Mouse (Mus musculus): Measurements from ENCODE around the gene Fam124a. TPM values are rescaled to one million over a fixed set of nuclear protein-coding genes. Genes with fewer than 3 reads are reported as not detected.
"Not testable (repeated sequence)": the region's sequence is repeated elsewhere in the genome, so short reads cannot be mapped to it uniquely, and the experiment has no call there.

Gene Fam124a
- polyA plus RNA-seq, 1 experiment from 2014 or later, result 3.8 TPM

DNA sequence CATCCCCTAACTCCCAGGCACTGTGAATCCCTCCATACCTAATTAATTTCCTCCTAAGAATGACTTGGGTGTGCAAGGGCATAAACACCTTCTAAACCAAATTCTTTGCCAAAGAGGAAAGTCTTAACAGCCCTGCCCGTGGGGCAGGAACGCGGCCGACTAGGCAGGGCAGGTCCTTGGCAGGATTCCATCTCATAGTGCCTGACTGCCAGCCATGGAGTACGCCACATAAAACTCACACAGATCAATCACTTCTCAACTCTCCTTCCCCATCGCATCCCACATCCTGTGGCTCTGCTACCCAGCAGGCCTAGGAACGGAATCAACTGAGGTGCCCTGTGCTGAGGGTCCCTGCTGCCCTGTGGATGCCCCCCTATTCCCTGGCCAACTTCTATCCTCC, 8.1 kb downstream of the Fam124a start:
- no peak overlapping the region for H3K4me3 ChIP-seq (ENCODE audit: low read depth, low read length)
- no peak overlapping the region for H3K4me2 ChIP-seq (ENCODE audit: low read depth, low read length)
- no peaks in the 10 kb centered on the region for H3K9me3 ChIP-seq (ENCODE audit: control insufficient read depth, low read length)
- ATAC-seq (ENCODE audit: low read depth) (no peak), DNase-seq (ENCODE audit: low spot score) (no peak)
- H3K36me3 ChIP-seq (ENCODE audit: control insufficient read depth, insufficient read depth, low read length), result no peaks in the 10 kb centered on the region
- WGBS, result 72% methylated on average over 7 of the region's 7 CpGs
- H3K9ac ChIP-seq (ENCODE audit: low read depth, low read length), result no peak overlapping the region
- no peak overlapping the region for H3K27ac ChIP-seq (replicated peaks; ENCODE audit: low read depth, low read length)
- H3K4me1 ChIP-seq (ENCODE audit: control insufficient read depth, insufficient read depth, low read length), result no peaks in the 10 kb centered on the region
- H3K27me3 ChIP-seq (replicated peaks; ENCODE audit: control insufficient read depth, insufficient read depth, low read length), result no peaks in the 10 kb centered on the region

- H3K36me3 ChIP-seq (ENCODE audit: control insufficient read depth, insufficient read depth, low read length); H3K4me3 ChIP-seq (ENCODE audit: low read depth, low read length); H3K9ac ChIP-seq (ENCODE audit: low read depth, low read length); ATAC-seq (ENCODE audit: low read depth); H3K4me2 ChIP-seq (ENCODE audit: low read depth, low read length); DNase-seq (ENCODE audit: low spot score); H3K9me3 ChIP-seq (ENCODE audit: control insufficient read depth, low read length); H3K4me1 ChIP-seq (ENCODE audit: control insufficient read depth, insufficient read depth, low read length); H3K27ac ChIP-seq (replicated peaks; ENCODE audit: low read depth, low read length); H3K27me3 ChIP-seq (replicated peaks; ENCODE audit: control insufficient read depth, insufficient read depth, low read length): not testable (repeated sequence)
- 84% methylated on average over 9 of the region's 9 CpGs for WGBS
These were observed 11.3 kb downstream of the Fam124a start, which contains the start of gene Gm4131 for GRCm38 (mm10) chr14:62566821-62567220. Gm4131 (minus strand) TSS chr14:62566921.

DNA sequence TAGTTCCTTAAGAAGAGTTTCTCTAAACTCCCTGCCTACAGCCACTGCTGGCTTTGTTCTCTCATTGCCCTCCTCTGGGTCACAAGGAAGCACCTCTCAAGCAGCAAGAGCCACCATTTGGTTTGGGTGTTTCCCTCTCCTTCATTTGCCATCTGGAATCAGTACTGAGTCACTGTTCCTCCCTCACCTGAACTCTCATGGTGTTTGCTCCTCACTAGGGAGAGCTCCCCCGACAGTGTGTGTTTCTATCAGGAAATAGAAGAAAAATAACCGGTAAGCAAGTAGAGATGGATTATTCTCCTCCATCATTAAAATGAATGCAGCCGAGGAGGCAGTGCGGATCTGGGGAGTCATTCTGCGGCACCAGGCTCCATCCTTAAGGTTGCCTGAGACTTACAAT, 13.9 kb downstream of the Fam124a start:
- Histone ChIP-seq H3K9ac (ENCODE audit: low read depth, low read length) (no peak overlapping the region), H3K9me3 (ENCODE audit: control insufficient read depth, low read length) (no peaks in the 10 kb centered on the region), H3K4me1 (ENCODE audit: control insufficient read depth, insufficient read depth, low read length) (0 out of 2 replicates have a peak, but pooled peaks cover 4% of the 10 kb centered on the region), H3K36me3 (ENCODE audit: control insufficient read depth, insufficient read depth, low read length) (no peaks in the 10 kb centered on the region), H3K4me2 (ENCODE audit: low read depth, low read length) (no peak overlapping the region), H3K27me3 (replicated peaks; ENCODE audit: control insufficient read depth, insufficient read depth, low read length) (no peaks in the 10 kb centered on the region), H3K4me3 (ENCODE audit: low read depth, low read length) (no peak overlapping the region), H3K27ac (replicated peaks; ENCODE audit: low read depth, low read length) (no peak overlapping the region)
- DNase-seq (ENCODE audit: low spot score) (no peak), ATAC-seq (ENCODE audit: low read depth) (no peak)
- 88% methylated on average over 5 of the region's 5 CpGs for WGBS

DNA sequence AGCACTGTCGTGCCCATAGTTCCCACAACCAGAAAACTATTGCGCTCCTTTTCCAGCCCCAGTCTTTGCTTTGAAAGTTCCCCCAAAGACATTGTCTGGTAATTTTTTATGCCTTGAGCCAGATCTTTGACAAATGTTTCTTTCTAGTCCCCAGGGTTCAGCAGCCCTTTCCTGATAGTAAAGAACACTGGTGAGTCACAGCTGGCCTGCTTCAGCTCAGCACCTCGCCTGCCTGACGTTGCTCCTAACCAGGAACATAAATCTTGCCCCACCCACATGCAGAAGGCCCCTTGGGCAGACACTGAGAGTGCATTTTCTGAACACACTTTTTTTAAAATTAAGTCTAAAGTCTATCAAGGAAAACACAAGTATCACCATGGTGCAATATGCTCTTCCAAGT, 14.8 kb downstream of the Fam124a start:
- no peak overlapping the region for H3K27ac ChIP-seq (replicated peaks; ENCODE audit: low read depth, low read length)
- DNase-seq (ENCODE audit: low spot score), result no peak

DNA sequence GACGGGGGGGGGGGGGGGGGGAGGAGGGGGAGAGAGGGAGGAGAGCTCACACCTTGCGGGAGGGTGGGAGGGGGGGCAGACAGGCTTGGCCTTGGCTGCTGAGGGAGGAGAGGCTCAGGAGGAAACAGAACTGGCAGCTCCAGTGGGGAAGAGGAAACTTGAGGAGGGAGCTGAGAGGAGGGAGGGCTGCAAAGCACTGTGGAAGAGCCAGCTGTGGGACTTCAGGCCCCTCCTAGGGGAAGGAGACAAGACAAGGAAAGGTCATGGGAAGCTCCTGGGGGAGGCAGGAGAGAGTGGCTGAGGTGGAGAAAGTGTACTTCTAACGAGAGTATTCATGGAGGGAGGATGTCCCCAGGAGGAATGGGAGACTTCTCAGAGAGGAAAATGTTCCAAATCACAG, 17.9 kb downstream of the Fam124a start:
- DNase-seq (ENCODE audit: low spot score) (peak; percentile 55), ATAC-seq (ENCODE audit: low read depth) (peak; percentile 18; the same call in 1 of the 2 replicates)
- no peaks in the 10 kb centered on the region for H3K36me3 ChIP-seq (ENCODE audit: control insufficient read depth, insufficient read depth, low read length)
- no peak overlapping the region for H3K27ac ChIP-seq (replicated peaks; ENCODE audit: low read depth, low read length)
- no peaks in the 10 kb centered on the region for H3K27me3 ChIP-seq (replicated peaks; ENCODE audit: control insufficient read depth, insufficient read depth, low read length)
- H3K9ac ChIP-seq (ENCODE audit: low read depth, low read length), result no peak overlapping the region
- WGBS, result 0% methylated on average over 2 of the region's 3 CpGs
- 0 out of 2 replicates have a peak overlapping the region, but pooled peaks have one; percentile 5 for H3K4me3 ChIP-seq (ENCODE audit: low read depth, low read length)
- no peaks in the 10 kb centered on the region for H3K9me3 ChIP-seq (ENCODE audit: control insufficient read depth, low read length)
- 0 out of 2 replicates have a peak, but pooled peaks cover 4% of the 10 kb centered on the region for H3K4me1 ChIP-seq (ENCODE audit: control insufficient read depth, insufficient read depth, low read length)
- no peak overlapping the region for H3K4me2 ChIP-seq (ENCODE audit: low read depth, low read length)

More for the DNA sequence above, 14.8 kb downstream of the Fam124a start:
- 0 out of 2 replicates have a peak, but pooled peaks cover 4% of the 10 kb centered on the region for H3K4me1 ChIP-seq (ENCODE audit: control insufficient read depth, insufficient read depth, low read length)
- no peak overlapping the region for H3K9ac ChIP-seq (ENCODE audit: low read depth, low read length)
- no peak overlapping the region for H3K4me3 ChIP-seq (ENCODE audit: low read depth, low read length)
- no peaks in the 10 kb centered on the region for H3K27me3 ChIP-seq (replicated peaks; ENCODE audit: control insufficient read depth, insufficient read depth, low read length)
- WGBS, result 40% methylated on average over 4 of the region's 4 CpGs
- H3K36me3 ChIP-seq (ENCODE audit: control insufficient read depth, insufficient read depth, low read length), result no peaks in the 10 kb centered on the region
- H3K4me2 ChIP-seq (ENCODE audit: low read depth, low read length), result no peak overlapping the region
- ATAC-seq (ENCODE audit: low read depth), result no peak
- no peaks in the 10 kb centered on the region for H3K9me3 ChIP-seq (ENCODE audit: control insufficient read depth, low read length)

DNA sequence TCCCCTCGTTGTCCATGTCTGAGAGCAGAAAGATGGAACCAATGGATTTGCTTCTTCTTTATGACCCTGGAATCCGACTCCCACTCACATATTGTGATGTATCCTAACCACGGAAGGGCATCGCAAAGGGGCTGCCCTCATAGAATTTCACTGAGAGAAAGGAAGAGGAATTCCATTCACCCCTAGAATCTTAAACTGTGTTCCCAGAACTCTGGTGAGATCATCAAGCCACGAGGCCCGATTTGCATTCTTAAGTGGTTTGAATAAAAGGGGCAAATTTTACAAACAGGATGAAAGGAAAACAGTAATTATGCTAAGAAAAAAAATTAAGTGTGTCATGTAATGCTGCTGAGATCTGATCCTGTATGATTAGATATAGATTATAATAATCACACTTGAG, 19.4 kb downstream of the Fam124a start:
- ATAC-seq (ENCODE audit: low read depth) (no peak), DNase-seq (ENCODE audit: low spot score) (no peak)
- no peak overlapping the region for H3K9ac ChIP-seq (ENCODE audit: low read depth, low read length)
- H3K4me1 ChIP-seq (ENCODE audit: control insufficient read depth, insufficient read depth, low read length), result 0 out of 2 replicates have a peak, but pooled peaks cover 4% of the 10 kb centered on the region
- no peaks in the 10 kb centered on the region for H3K36me3 ChIP-seq (ENCODE audit: control insufficient read depth, insufficient read depth, low read length)
- whole genome bisulfite sequencing, result 58% methylated on average over 6 of the region's 6 CpGs
- no peaks in the 10 kb centered on the region for H3K27me3 ChIP-seq (replicated peaks; ENCODE audit: control insufficient read depth, insufficient read depth, low read length)
- no peak overlapping the region for H3K4me3 ChIP-seq (ENCODE audit: low read depth, low read length)
- H3K27ac ChIP-seq (replicated peaks; ENCODE audit: low read depth, low read length), result no peak overlapping the region
- no peaks in the 10 kb centered on the region for H3K9me3 ChIP-seq (ENCODE audit: control insufficient read depth, low read length)
- H3K4me2 ChIP-seq (ENCODE audit: low read depth, low read length), result no peak overlapping the region

DNA sequence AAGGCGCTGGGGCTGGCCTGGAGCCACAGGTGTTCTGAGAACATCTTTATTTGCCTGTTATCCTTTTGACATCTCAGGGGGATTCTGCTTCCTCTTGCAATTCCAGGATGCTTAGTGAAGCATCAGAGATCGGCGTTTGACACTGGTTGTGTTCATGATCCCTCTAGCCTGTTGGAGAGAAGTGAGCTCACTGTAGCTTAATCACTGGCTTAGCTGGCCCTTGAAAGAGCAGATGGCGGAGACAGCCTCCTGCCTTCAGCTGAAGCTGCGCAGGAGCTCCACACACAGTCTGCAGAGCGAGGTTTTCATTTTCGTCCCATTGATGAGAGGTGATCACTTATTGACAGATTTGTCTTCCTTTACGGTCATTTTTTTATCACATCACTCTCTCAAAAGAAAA, 20.3 kb downstream of the Fam124a start:
- WGBS, result 60% methylated on average over 8 of the region's 8 CpGs
- DNase-seq (ENCODE audit: low spot score) (peak; percentile 45), ATAC-seq (ENCODE audit: low read depth) (no peak)
- Histone ChIP-seq H3K36me3 (ENCODE audit: control insufficient read depth, insufficient read depth, low read length) (no peaks in the 10 kb centered on the region), H3K4me3 (ENCODE audit: low read depth, low read length) (no peak overlapping the region), H3K9me3 (ENCODE audit: control insufficient read depth, low read length) (no peaks in the 10 kb centered on the region), H3K27ac (replicated peaks; ENCODE audit: low read depth, low read length) (no peak overlapping the region), H3K27me3 (replicated peaks; ENCODE audit: control insufficient read depth, insufficient read depth, low read length) (no peaks in the 10 kb centered on the region), H3K4me2 (ENCODE audit: low read depth, low read length) (no peak overlapping the region), H3K4me1 (ENCODE audit: control insufficient read depth, insufficient read depth, low read length) (0 out of 2 replicates have a peak, but pooled peaks cover 4% of the 10 kb centered on the region), H3K9ac (ENCODE audit: low read depth, low read length) (no peak overlapping the region)

DNA sequence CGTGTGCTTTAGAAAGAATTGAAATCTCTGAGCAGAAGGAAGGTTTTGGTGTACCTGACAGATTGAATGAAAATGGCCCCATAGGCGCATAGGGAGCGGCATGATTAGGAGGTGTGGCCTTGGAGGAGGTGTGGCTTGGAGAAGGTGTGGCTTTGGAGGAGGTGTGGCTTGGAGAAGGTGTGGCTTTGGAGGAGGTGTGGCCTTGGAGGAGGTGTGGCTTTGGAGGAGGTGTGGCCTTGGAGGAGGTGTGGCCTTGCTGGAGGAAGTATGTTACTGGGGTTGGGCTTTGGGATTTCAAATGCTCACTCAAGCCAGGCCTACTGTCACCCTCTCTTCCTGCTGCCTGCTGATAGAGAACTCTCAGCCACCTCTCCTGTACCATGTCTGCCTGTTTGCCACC, 25.4 kb downstream of the Fam124a start:
- Histone ChIP-seq H3K9ac (ENCODE audit: low read depth, low read length) (no peak overlapping the region), H3K9me3 (ENCODE audit: control insufficient read depth, low read length) (no peaks in the 10 kb centered on the region), H3K4me3 (ENCODE audit: low read depth, low read length) (no peak overlapping the region), H3K36me3 (ENCODE audit: control insufficient read depth, insufficient read depth, low read length) (no peaks in the 10 kb centered on the region), H3K27ac (replicated peaks; ENCODE audit: low read depth, low read length) (no peak overlapping the region), H3K4me2 (ENCODE audit: low read depth, low read length) (no peak overlapping the region), H3K27me3 (replicated peaks; ENCODE audit: control insufficient read depth, insufficient read depth, low read length) (no peaks in the 10 kb centered on the region), H3K4me1 (ENCODE audit: control insufficient read depth, insufficient read depth, low read length) (peaks cover 9% of the 10 kb centered on the region; the same call in 1 of the 2 replicates)
- DNase-seq (ENCODE audit: low spot score) (no peak), ATAC-seq (ENCODE audit: low read depth) (no peak)
- 80% methylated on average over 3 of the region's 3 CpGs for WGBS

DNA sequence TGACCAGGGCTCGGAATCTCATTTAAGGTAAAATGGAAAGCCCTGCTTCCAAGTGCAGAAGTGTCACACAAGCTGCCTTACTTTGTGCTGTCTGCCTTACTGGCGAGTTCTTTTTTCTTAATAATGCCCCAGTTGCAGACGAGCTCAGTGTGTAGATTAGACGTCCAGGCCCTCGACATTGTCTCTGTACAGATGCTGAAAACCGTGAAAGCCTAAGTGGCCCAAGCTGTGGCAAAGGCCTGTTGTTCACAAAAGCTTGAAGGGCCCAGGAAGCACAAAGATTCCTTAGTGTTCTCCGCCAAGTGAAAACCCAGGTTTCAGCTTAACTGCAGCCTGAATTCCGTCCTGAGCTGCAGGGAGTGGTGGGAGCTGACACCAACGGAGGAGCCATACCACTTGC, 26.2 kb downstream of the Fam124a start:
- no peak overlapping the region for H3K4me3 ChIP-seq (ENCODE audit: low read depth, low read length)
- H3K9ac ChIP-seq (ENCODE audit: low read depth, low read length), result no peak overlapping the region
- ATAC-seq (ENCODE audit: low read depth) (no peak), DNase-seq (ENCODE audit: low spot score) (no peak)
- H3K27ac ChIP-seq (replicated peaks; ENCODE audit: low read depth, low read length), result no peak overlapping the region
- peaks cover 9% of the 10 kb centered on the region; the same call in 1 of the 2 replicates for H3K4me1 ChIP-seq (ENCODE audit: control insufficient read depth, insufficient read depth, low read length)
- no peaks in the 10 kb centered on the region for H3K27me3 ChIP-seq (replicated peaks; ENCODE audit: control insufficient read depth, insufficient read depth, low read length)
- no peaks in the 10 kb centered on the region for H3K36me3 ChIP-seq (ENCODE audit: control insufficient read depth, insufficient read depth, low read length)
- WGBS, result 51% methylated on average over 9 of the region's 9 CpGs
- H3K4me2 ChIP-seq (ENCODE audit: low read depth, low read length), result no peak overlapping the region
- H3K9me3 ChIP-seq (ENCODE audit: control insufficient read depth, low read length), result no peaks in the 10 kb centered on the region
